8 mouse cellular contexts compared by ENCODE assay signal in genomic region chr2:23040001-23040646, GRCm38 (mm10). TPM values are rescaled to one million over a fixed set of nuclear protein-coding genes. Genes with fewer than 3 reads are reported as not detected.
DNase-seq lines count a peak whose midpoint lies in the region; ATAC-seq and TF ChIP-seq lines count a peak whose summit lies in the region.

Gene Abi1, minus strand, starts transcription at chr2:23040241.

- H3K27ac ChIP-seq in forebrain, embryonic 13.5 days: peak within 1 kb of the TSS; percentile 96
- peak within 1 kb of the TSS; percentile 98 for H3K27ac ChIP-seq in liver, postnatal 0 days (ENCODE audit: low read depth)
- peak within 1 kb of the TSS; percentile 97 for H3K27ac ChIP-seq in neural tube, embryonic 14.5 days (ENCODE audit: low read depth, low read length)
- peak within 1 kb of the TSS; percentile 96 for H3K27ac ChIP-seq in thymus, adult 2 months (ENCODE audit: control insufficient read depth, insufficient read depth, low read length)

- no peaks in the 10 kb centered on the region for H3K36me3 ChIP-seq in forebrain, embryonic 13.5 days (ENCODE audit: poor library complexity, severe bottlenecking)
- no peaks in the 10 kb centered on the region for H3K36me3 ChIP-seq in liver, postnatal 0 days (replicated peaks; ENCODE audit: insufficient read depth, low read length)
- no peaks in the 10 kb centered on the region for H3K36me3 ChIP-seq in neural tube, embryonic 14.5 days (ENCODE audit: control insufficient read depth, insufficient read depth, low read length)
- no peaks in the 10 kb centered on the region for H3K36me3 ChIP-seq in thymus, adult 2 months (ENCODE audit: control insufficient read depth, insufficient read depth, low read length)

- peak; percentile 94 for ATAC-seq in cerebellum, adult (ENCODE audit: insufficient number of reproducible peaks, low FRiP score, low TSS enrichment)
- peak; percentile 96 for ATAC-seq in forebrain, embryonic 13.5 days
- peak; percentile 92 for ATAC-seq in liver, postnatal 0 days
- peak; percentile 97 for ATAC-seq in neural tube, embryonic 14.5 days (ENCODE audit: low read depth)

- peak; percentile 97 for TF ChIP-seq POLR2A in thymus, adult 2 months (IDR thresholded peaks at IDR 0.05; ENCODE audit: control insufficient read depth, extremely low read depth, insufficient read depth, low read length, poor library complexity)

- peak; percentile 52 for TF ChIP-seq CTCF in liver, postnatal 0 days (IDR thresholded peaks at IDR 0.05; ENCODE audit: low read depth)
- no peak for TF ChIP-seq CTCF in thymus, adult 2 months (IDR thresholded peaks at IDR 0.05; ENCODE audit: borderline replicate concordance, control insufficient read depth, extremely low read depth, insufficient read depth, low read length, poor library complexity)

- peak within 1 kb of the TSS; percentile 95 for H3K4me3 ChIP-seq in forebrain, embryonic 13.5 days
- H3K4me3 ChIP-seq in liver, postnatal 0 days (ENCODE audit: low read depth, low read length): peak within 1 kb of the TSS; percentile 80
- H3K4me3 ChIP-seq in neural tube, embryonic 14.5 days (ENCODE audit: low read depth, low read length): peak within 1 kb of the TSS; percentile 99
- H3K4me3 ChIP-seq in thymus, adult 2 months (ENCODE audit: control insufficient read depth, insufficient read depth, low read length): peak within 1 kb of the TSS; percentile 97

- no peaks in the 10 kb centered on the region for H3K9me3 ChIP-seq in forebrain, embryonic 13.5 days (replicated peaks)
- H3K9me3 ChIP-seq in liver, postnatal 0 days (ENCODE audit: low read length): no peaks in the 10 kb centered on the region
- no peaks in the 10 kb centered on the region for H3K9me3 ChIP-seq in neural tube, embryonic 14.5 days (ENCODE audit: control insufficient read depth, low read length)

- H3K9ac ChIP-seq in forebrain, embryonic 13.5 days: peak within 1 kb of the TSS; percentile 98
- peak within 1 kb of the TSS; percentile 93 for H3K9ac ChIP-seq in liver, postnatal 0 days (replicated peaks)
- peak within 1 kb of the TSS; percentile 92 for H3K9ac ChIP-seq in neural tube, embryonic 14.5 days (replicated peaks; ENCODE audit: low read depth, low read length)

- intact Hi-C loops in heart, postnatal 10 days (cut with DNase I): loop anchor here (2.0 kb wide), 2 partner anchors 29 to 51 kb away; partner anchors contain the start of gene Acbd5

- no peaks in the 10 kb centered on the region for H3K27me3 ChIP-seq in forebrain, embryonic 13.5 days
- H3K27me3 ChIP-seq in liver, postnatal 0 days (ENCODE audit: insufficient read depth, low read length): no peaks in the 10 kb centered on the region
- H3K27me3 ChIP-seq in neural tube, embryonic 14.5 days (ENCODE audit: control insufficient read depth, insufficient read depth, low read length): peaks cover 3% of the 10 kb centered on the region; the same call in 1 of the 2 replicates
- no peaks in the 10 kb centered on the region for H3K27me3 ChIP-seq in thymus, adult 2 months (ENCODE audit: control insufficient read depth, insufficient read depth, low read length)

- 3% methylated on average over 24 of the region's 24 CpGs for WGBS in forebrain, embryonic 13.5 days
- WGBS in large intestine, adult 2 months: 1% methylated on average over 23 of the region's 24 CpGs
- WGBS in liver, postnatal 0 days (ENCODE audit: insufficient replicate concordance): under 1% methylated on average over 23 of the region's 24 CpGs
- 3% methylated on average over 24 of the region's 24 CpGs for WGBS in neural tube, embryonic 14.5 days
- WGBS in thymus, adult 2 months: under 1% methylated on average over 24 of the region's 24 CpGs

- H3K4me1 ChIP-seq in forebrain, embryonic 13.5 days: peaks cover 25% of the 10 kb centered on the region
- peaks cover 18% of the 10 kb centered on the region for H3K4me1 ChIP-seq in liver, postnatal 0 days (ENCODE audit: insufficient read depth)
- peaks cover 8% of the 10 kb centered on the region for H3K4me1 ChIP-seq in neural tube, embryonic 14.5 days (ENCODE audit: control insufficient read depth, insufficient read depth, low read length)
- peaks cover 8% of the 10 kb centered on the region for H3K4me1 ChIP-seq in thymus, adult 2 months (replicated peaks; ENCODE audit: control insufficient read depth, insufficient read depth, low read length)

- DNase-seq in ES-CJ7 (ENCODE audit: low read depth, low spot score): peak; percentile 98
- DNase-seq in heart, postnatal 10 days: peak; percentile 96
- DNase-seq in large intestine, adult 2 months (ENCODE audit: low read depth, low spot score): peak; percentile 95
- DNase-seq in liver, postnatal 0 days: peak; percentile 92
- peak; percentile 93 for DNase-seq in thymus, adult 2 months

- peak; percentile 74; the same call in 1 of the 2 replicates for TF ChIP-seq EP300 in liver, postnatal 0 days (IDR thresholded peaks at IDR 0.05; ENCODE audit: low read depth)

- H3K4me2 ChIP-seq in forebrain, embryonic 13.5 days: peak within 1 kb of the TSS; percentile 86
- H3K4me2 ChIP-seq in liver, postnatal 0 days (ENCODE audit: low read depth, low read length): peak within 1 kb of the TSS; percentile 75
- H3K4me2 ChIP-seq in neural tube, embryonic 14.5 days (ENCODE audit: low read depth, low read length): peak within 1 kb of the TSS; percentile 72

RNA-seq across cellular contexts. Expression of gene Abi1, which starts in this region (rescaled TPM):
- polyA plus RNA-seq in forebrain, embryonic 13.5 days (2015; fragmentation: Nextera tagmentation; extraction: Ambion mirVana): 43.8 and 49.5 TPM in 2 replicates
- 10 to 100 TPM; 43.2 to 45.1 TPM for total RNA-seq in heart, postnatal 10 days (2021)
- 80.1 and 120 TPM in 2 replicates for polyA plus RNA-seq in large intestine, adult 2 months (2012; rRNA removed)
- 15.9 and 16.2 TPM in 2 replicates for polyA plus RNA-seq in liver, postnatal 0 days (2015; fragmentation: Nextera tagmentation; extraction: Ambion mirVana)
- 58.9 and 64.8 TPM in 2 replicates for polyA plus RNA-seq in neural tube, embryonic 14.5 days (2014; fragmentation: Nextera tagmentation; extraction: Ambion mirVana)
- polyA plus RNA-seq in thymus, adult 2 months (2012; rRNA removed): 138 and 148 TPM in 2 replicates

Comparison
In these comparisons a context has a peak if more than half of its experiments do, and no peak if none do; other contexts are left out.
1. Peak in every context shown above with its lines: DNase-seq, ATAC-seq, H3K4me3 ChIP-seq and H3K27ac ChIP-seq.